Mouse (Mus musculus) ES-E14 (cell line): ENCODE results near the gene Cacng6. TPM values are rescaled to one million over a fixed set of nuclear protein-coding genes. Genes with fewer than 3 reads are reported as not detected.

Experiments used
- DNase-seq: peaks from one replicate; pipeline ENCODE4 v3.0.0-alpha.2; 2013; ENCODE audit warnings: low read depth, low spot score
- H3K27ac ChIP-seq: 2 replicates; pipeline ENCODE4 v1.5.1; 2012; ENCODE audit warnings: low read depth, mild to moderate bottlenecking, low read length, moderate library complexity, mixed read lengths; ENCODE audit not compliant: poor library complexity, insufficient read depth, severe bottlenecking
- H3K36me3 ChIP-seq: 2 replicates; pipeline ENCODE4 v1.6.1; 2012; ENCODE audit warnings: mild to moderate bottlenecking, low read length, moderate library complexity, mixed read lengths; ENCODE audit not compliant: control insufficient read depth, poor library complexity, insufficient read depth, severe bottlenecking
- H3K4me1 ChIP-seq, 2 experiments: fragments of 150-350 bp in 1 of 2; sonication (generic) in 1 of 2; 2 replicates each; pipeline ENCODE4 v1.6.1; 2012; ENCODE audit warnings: low read length in 2 of 2, mild to moderate bottlenecking in 1 of 2, mixed read lengths in 1 of 2; ENCODE audit not compliant: control insufficient read depth in 2 of 2, insufficient read depth in 2 of 2, poor library complexity in 1 of 2
- H3K4me3 ChIP-seq, 2 experiments: fragments of 150-350 bp in 1 of 2; sonication (generic) in 1 of 2; 2 replicates each; pipeline ENCODE4 v1.5.1; 2012; ENCODE audit warnings: low read length in 2 of 2, low read depth in 1 of 2, mild to moderate bottlenecking in 1 of 2, mixed read lengths in 1 of 2; ENCODE audit not compliant: insufficient read depth in 1 of 2, poor library complexity in 1 of 2, severe bottlenecking in 1 of 2
- H3K9ac ChIP-seq: 2 replicates; pipeline ENCODE4 v1.6.1; 2012; ENCODE audit warnings: low read depth, mild to moderate bottlenecking, low read length, mixed read lengths; ENCODE audit not compliant: poor library complexity, insufficient read depth, severe bottlenecking
- H3K9me3 ChIP-seq: fragments of 150-350 bp; sonication (generic); 2 replicates; pipeline ENCODE4 v1.6.1; 2012; ENCODE audit warnings: low read depth, mild to moderate bottlenecking, low read length; ENCODE audit not compliant: control insufficient read depth, insufficient read depth
- CHD2 ChIP-seq: IDR thresholded peaks from 2 replicates; pipeline ENCODE4 v1.6.1; 2014; ENCODE audit warnings: mild to moderate bottlenecking, low read depth, low read length, inconsistent platforms
- HCFC1 ChIP-seq: IDR thresholded peaks from 2 replicates; pipeline ENCODE4 v1.6.1; 2012; ENCODE audit warnings: low read length, inconsistent platforms, borderline replicate concordance; ENCODE audit not compliant: insufficient read depth
- MAFK ChIP-seq: IDR thresholded peaks from 2 replicates; pipeline ENCODE4 v1.6.1; 2014; ENCODE audit warnings: mild to moderate bottlenecking, low read depth, low read length, inconsistent platforms; ENCODE audit not compliant: insufficient read depth
- ZC3H11A ChIP-seq: IDR thresholded peaks from 2 replicates; pipeline ENCODE4 v1.6.1; 2012; ENCODE audit warnings: low read depth, mild to moderate bottlenecking, inconsistent platforms, low read length, borderline replicate concordance
- ZNF384 ChIP-seq: IDR thresholded peaks from 2 replicates; pipeline ENCODE4 v1.6.1; 2012; ENCODE audit warnings: low read depth, low read length, inconsistent platforms
- in situ Hi-C, 2 experiments: fragments of 600-800 bp; cut with MboI; formaldehyde crosslinking; loops; one replicate each; pipeline ENCODE4 v1.15.1; 2025; ENCODE audit warnings: low sequenced_read_pairs in 2 of 2, inconsistent platforms in 1 of 2; ENCODE audit not compliant: unreplicated experiment in 2 of 2
- total RNA-seq: library from RNA; depleted of rRNA; stranded (reverse); fragments of 300-350 nt; gene quantifications from 2 replicates; pipeline ENCODE4 v1.2.3, GENCODE M21; 2012

Cacng6 gene
- total RNA-seq, 1 experiment: 5.8 TPM

GRCm38 (mm10) chr7:3411160-3411941 is 12.6 kb upstream of the Cacng6 start:
- H3K4me3 ChIP-seq: peak overlapping the region; percentile 94 to 98
- H3K36me3 ChIP-seq: no peaks in the 10 kb centered on the region
- peak overlapping the region; percentile 84 for H3K27ac ChIP-seq
- DNase-seq: peak; percentile 99
- peak overlapping the region; percentile 90 for H3K9ac ChIP-seq
- H3K9me3 ChIP-seq: no peaks in the 10 kb centered on the region
- peaks cover 5 to 15% of the 10 kb centered on the region in 2 experiments; a peak in 2 of 4 replicates for H3K4me1 ChIP-seq
- in situ Hi-C loops: no loop called here
- TF ChIP-seq MAFK (no peak), HCFC1 (no peak; the same call in 1 of the 2 replicates), ZC3H11A (no peak), CHD2 (peak; percentile 80), ZNF384 (0 out of 2 replicates have a peak, but pooled peaks have one; percentile 16)

DNA sequence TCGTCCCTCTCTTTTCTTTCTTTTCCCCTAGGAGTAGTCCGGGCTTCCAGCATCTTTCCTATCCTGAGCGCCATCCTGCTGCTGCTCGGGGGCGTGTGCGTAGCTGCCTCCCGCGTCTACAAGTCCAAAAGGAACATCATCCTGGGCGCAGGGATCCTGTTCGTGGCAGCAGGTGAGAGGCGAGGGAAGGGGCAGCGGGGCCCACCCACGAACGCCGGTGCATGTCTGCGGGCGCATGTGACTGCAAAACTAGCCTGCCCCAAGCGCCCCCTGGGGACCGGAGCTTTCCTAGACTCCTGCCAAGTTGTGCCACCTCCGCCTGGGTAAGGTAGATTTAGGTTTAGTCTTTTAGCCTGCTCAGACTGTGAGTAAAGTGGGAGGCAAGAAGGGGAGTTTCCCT is 12.0 kb upstream of the Cacng6 start:
- Histone ChIP-seq H3K36me3 (no peaks in the 10 kb centered on the region), H3K4me3 (peak overlapping the region; percentile 66 to 98), H3K4me1 (peaks cover 5 to 16% of the 10 kb centered on the region in 2 experiments; a peak in 2 of 4 replicates), H3K27ac (no peak overlapping the region), H3K9ac (peak overlapping the region; percentile 67), H3K9me3 (no peaks in the 10 kb centered on the region)
- no peak for DNase-seq
- TF ChIP-seq ZNF384 (no peak), HCFC1 (0 out of 2 replicates have a peak, but pooled peaks have one; percentile 22)
- in situ Hi-C loops: no loop called here

DNA sequence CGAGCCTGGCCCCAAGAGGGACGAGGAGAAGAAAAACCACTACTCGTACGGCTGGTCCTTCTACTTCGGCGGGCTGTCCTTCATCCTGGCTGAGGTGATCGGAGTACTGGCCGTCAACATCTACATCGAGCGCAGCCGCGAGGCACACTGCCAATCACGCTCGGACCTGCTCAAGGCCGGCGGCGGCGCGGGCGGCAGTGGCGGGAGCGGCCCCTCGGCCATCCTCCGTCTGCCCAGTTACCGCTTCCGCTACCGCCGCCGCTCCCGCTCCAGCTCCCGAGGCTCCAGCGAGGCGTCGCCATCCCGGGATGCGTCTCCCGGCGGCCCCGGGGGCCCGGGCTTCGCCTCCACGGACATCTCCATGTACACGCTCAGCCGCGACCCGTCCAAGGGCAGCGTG is 9.1 kb upstream of the Cacng6 start:
- Histone ChIP-seq H3K9ac (peak overlapping the region; percentile 74), H3K4me3 (peak overlapping the region; percentile 63 to 77), H3K36me3 (no peaks in the 10 kb centered on the region), H3K4me1 (peaks cover 5 to 15% of the 10 kb centered on the region in 2 experiments; a peak in 2 of 4 replicates), H3K9me3 (no peaks in the 10 kb centered on the region), H3K27ac (no peak overlapping the region)
- TF ChIP-seq MAFK (no peak), HCFC1 (no peak), ZNF384 (no peak), ZC3H11A (no peak), CHD2 (no peak)
- in situ Hi-C loops: no loop called here
- DNase-seq: no peak

DNA sequence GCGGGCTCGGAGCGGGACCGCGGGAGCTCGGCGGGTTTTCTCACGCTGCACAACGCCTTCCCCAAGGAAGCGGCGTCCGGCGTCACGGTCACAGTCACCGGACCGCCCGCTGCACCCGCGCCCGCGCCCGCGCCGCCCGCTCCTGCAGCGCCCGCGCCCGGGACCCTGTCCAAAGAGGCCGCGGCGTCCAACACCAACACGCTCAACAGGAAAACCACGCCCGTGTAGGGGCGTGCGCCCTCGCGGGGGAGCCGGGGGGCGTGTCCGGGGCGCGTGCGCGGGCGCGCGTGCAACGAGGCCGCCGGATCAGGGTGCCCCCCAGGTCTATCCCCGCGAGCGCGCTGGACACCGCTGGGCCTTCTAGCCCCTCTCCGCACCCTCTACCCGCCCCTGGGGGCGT is 8.6 kb upstream of the Cacng6 start:
- H3K9ac ChIP-seq: peak overlapping the region; percentile 74
- no peaks in the 10 kb centered on the region for H3K9me3 ChIP-seq
- no peak overlapping the region for H3K27ac ChIP-seq
- DNase-seq: no peak
- H3K36me3 ChIP-seq: no peaks in the 10 kb centered on the region
- TF ChIP-seq HCFC1 (no peak), CHD2 (no peak), ZC3H11A (no peak), MAFK (no peak), ZNF384 (no peak)
- peak overlapping the region; percentile 65 to 77; a peak in 3 of 4 replicates for H3K4me3 ChIP-seq
- in situ Hi-C loops: no loop called here
- H3K4me1 ChIP-seq: peaks cover 3 to 16% of the 10 kb centered on the region in 2 experiments; a peak in 2 of 4 replicates
